Mouse (Mus musculus) ES-E14 (cell line): Measurements from ENCODE around the gene Etnk1. TPM values are rescaled to one million over a fixed set of nuclear protein-coding genes. Genes with fewer than 3 reads are reported as not detected.
A peak's percentile ranks its signal among the peaks of the same experiment; 100 is the strongest.

Source experiments
- DNase-seq: peaks from one replicate; pipeline ENCODE4 v3.0.0-alpha.2; 2013; ENCODE audit warnings: low read depth, low spot score
- H3K27ac ChIP-seq: 2 replicates; pipeline ENCODE4 v1.5.1; 2012; ENCODE audit warnings: low read depth, mild to moderate bottlenecking, low read length, moderate library complexity, mixed read lengths; ENCODE audit not compliant: poor library complexity, insufficient read depth, severe bottlenecking
- H3K36me3 ChIP-seq: 2 replicates; pipeline ENCODE4 v1.6.1; 2012; ENCODE audit warnings: mild to moderate bottlenecking, low read length, moderate library complexity, mixed read lengths; ENCODE audit not compliant: control insufficient read depth, poor library complexity, insufficient read depth, severe bottlenecking
- H3K4me1 ChIP-seq, 2 experiments: fragments of 150-350 bp in 1 of 2; sonication (generic) in 1 of 2; 2 replicates each; pipeline ENCODE4 v1.6.1; 2012; ENCODE audit warnings: low read length in 2 of 2, mild to moderate bottlenecking in 1 of 2, mixed read lengths in 1 of 2; ENCODE audit not compliant: control insufficient read depth in 2 of 2, insufficient read depth in 2 of 2, poor library complexity in 1 of 2
- H3K4me3 ChIP-seq, 2 experiments: fragments of 150-350 bp in 1 of 2; sonication (generic) in 1 of 2; 2 replicates each; pipeline ENCODE4 v1.5.1; 2012; ENCODE audit warnings: low read length in 2 of 2, low read depth in 1 of 2, mild to moderate bottlenecking in 1 of 2, mixed read lengths in 1 of 2; ENCODE audit not compliant: insufficient read depth in 1 of 2, poor library complexity in 1 of 2, severe bottlenecking in 1 of 2
- H3K9ac ChIP-seq: 2 replicates; pipeline ENCODE4 v1.6.1; 2012; ENCODE audit warnings: low read depth, mild to moderate bottlenecking, low read length, mixed read lengths; ENCODE audit not compliant: poor library complexity, insufficient read depth, severe bottlenecking
- H3K9me3 ChIP-seq: fragments of 150-350 bp; sonication (generic); 2 replicates; pipeline ENCODE4 v1.6.1; 2012; ENCODE audit warnings: low read depth, mild to moderate bottlenecking, low read length; ENCODE audit not compliant: control insufficient read depth, insufficient read depth
- CHD2 ChIP-seq: IDR thresholded peaks from 2 replicates; pipeline ENCODE4 v1.6.1; 2014; ENCODE audit warnings: mild to moderate bottlenecking, low read depth, low read length, inconsistent platforms
- HCFC1 ChIP-seq: IDR thresholded peaks from 2 replicates; pipeline ENCODE4 v1.6.1; 2012; ENCODE audit warnings: low read length, inconsistent platforms, borderline replicate concordance; ENCODE audit not compliant: insufficient read depth
- MAFK ChIP-seq: IDR thresholded peaks from 2 replicates; pipeline ENCODE4 v1.6.1; 2014; ENCODE audit warnings: mild to moderate bottlenecking, low read depth, low read length, inconsistent platforms; ENCODE audit not compliant: insufficient read depth
- ZC3H11A ChIP-seq: IDR thresholded peaks from 2 replicates; pipeline ENCODE4 v1.6.1; 2012; ENCODE audit warnings: low read depth, mild to moderate bottlenecking, inconsistent platforms, low read length, borderline replicate concordance
- ZNF384 ChIP-seq: IDR thresholded peaks from 2 replicates; pipeline ENCODE4 v1.6.1; 2012; ENCODE audit warnings: low read depth, low read length, inconsistent platforms
- in situ Hi-C, 2 experiments: fragments of 600-800 bp; cut with MboI; formaldehyde crosslinking; loops; one replicate each; pipeline ENCODE4 v1.15.1; 2025; ENCODE audit warnings: low sequenced_read_pairs in 2 of 2, inconsistent platforms in 1 of 2; ENCODE audit not compliant: unreplicated experiment in 2 of 2
- total RNA-seq: library from RNA; depleted of rRNA; stranded (reverse); fragments of 300-350 nt; gene quantifications from 2 replicates; pipeline ENCODE4 v1.2.3, GENCODE M21; 2012

Gene Etnk1
- total RNA-seq, 1 experiment, result 75.7 TPM

- H3K27ac ChIP-seq, result no peak overlapping the region
- H3K9me3 ChIP-seq, result no peaks in the 10 kb centered on the region
- in situ Hi-C loops, result no loop called here
- H3K9ac ChIP-seq, result no peak overlapping the region
- peaks cover 8 to 11% of the 10 kb centered on the region in 2 experiments for H3K4me1 ChIP-seq
- H3K36me3 ChIP-seq, result peaks cover 37% of the 10 kb centered on the region
- no peak for DNase-seq
- no peak overlapping the region for H3K4me3 ChIP-seq
- TF ChIP-seq ZNF384, result no peak
These were observed 17.7 kb downstream of the Etnk1 start for GRCm38 (mm10) chr6:143184745-143185144.

- H3K4me3 ChIP-seq, result no peak overlapping the region
- TF ChIP-seq CHD2, result no peak
- TF ChIP-seq ZC3H11A, result no peak
- no peak for TF ChIP-seq HCFC1
- TF ChIP-seq ZNF384, result no peak
- no peak for TF ChIP-seq MAFK
- in situ Hi-C loops, result no loop called here
- H3K36me3 ChIP-seq, result peaks cover 32% of the 10 kb centered on the region
- DNase-seq, result no peak
- H3K9me3 ChIP-seq, result no peaks in the 10 kb centered on the region
- peaks cover 11% of the 10 kb centered on the region in 2 experiments for H3K4me1 ChIP-seq
- H3K9ac ChIP-seq, result no peak overlapping the region
- no peak overlapping the region for H3K27ac ChIP-seq
These were observed 23.9 kb downstream of the Etnk1 start for GRCm38 (mm10) chr6:143190838-143191476.

GRCm38 (mm10) chr6:143191477-143192098 is 24.6 kb downstream of the Etnk1 start:
- Histone ChIP-seq H3K4me1 (peaks cover 11% of the 10 kb centered on the region in 2 experiments), H3K9me3 (no peaks in the 10 kb centered on the region), H3K36me3 (peaks cover 33% of the 10 kb centered on the region), H3K9ac (no peak overlapping the region), H3K27ac (peak overlapping the region; percentile 57; the same call in 1 of the 2 replicates), H3K4me3 (no peak overlapping the region; a peak in 1 of 4 replicates)
- no peak for DNase-seq
- in situ Hi-C loops, result no loop called here
- TF ChIP-seq CHD2 (no peak), HCFC1 (no peak), ZNF384 (no peak), MAFK (no peak), ZC3H11A (no peak)

GRCm38 (mm10) chr6:143192709-143193108 is 25.7 kb downstream of the Etnk1 start:
- Histone ChIP-seq H3K4me1 (peaks cover 11 to 13% of the 10 kb centered on the region in 2 experiments), H3K9ac (no peak overlapping the region), H3K36me3 (peaks cover 41% of the 10 kb centered on the region), H3K9me3 (no peaks in the 10 kb centered on the region), H3K27ac (no peak overlapping the region), H3K4me3 (no peak overlapping the region)
- TF ChIP-seq HCFC1, result no peak
- no peak for TF ChIP-seq ZNF384
- no peak for TF ChIP-seq ZC3H11A
- no peak for TF ChIP-seq CHD2
- TF ChIP-seq MAFK, result no peak
- in situ Hi-C loops, result no loop called here
- DNase-seq, result no peak
